Mouse (Mus musculus) common myeloid progenitor, adult 5-6 weeks (primary cell): ENCODE results near the gene Ugt1a2. TPM values are rescaled to one million over a fixed set of nuclear protein-coding genes. Genes with fewer than 3 reads are reported as not detected.
A peak's percentile ranks its signal among the peaks of the same experiment; 100 is the strongest.

Source experiments
- ATAC-seq: replicated peaks from 2 replicates; pipeline ENCODE4 v1.8.0; 2016; ENCODE audit warnings: low read depth, mild to moderate bottlenecking, moderate TSS enrichment, inconsistent platforms; ENCODE audit not compliant: poor library complexity, severe bottlenecking
- total RNA-seq: library from RNA; stranded (forward); fragments of 200-1000, 187-1606 nt; gene quantifications from 2 replicates; pipeline ENCODE4 v1.2.3, GENCODE M21; 2017

Gene Ugt1a2
- total RNA-seq, 1 experiment from 2014 or later = not detected

GRCm38 (mm10) chr1:88255466-88255857 lies 55.1 kb downstream of the Ugt1a2 start:
- no peak for ATAC-seq

- no peak for ATAC-seq
These were observed 55.8 kb downstream of the Ugt1a2 start for GRCm38 (mm10) chr1:88255989-88256754.

GRCm38 (mm10) chr1:88256886-88257663 lies 56.7 kb downstream of the Ugt1a2 start:
- ATAC-seq = no peak

- ATAC-seq = no peak
These were observed 57.3 kb downstream of the Ugt1a2 start for GRCm38 (mm10) chr1:88257681-88258080.

GRCm38 (mm10) chr1:88258361-88258760 lies 58.0 kb downstream of the Ugt1a2 start:
- ATAC-seq = no peak

GRCm38 (mm10) chr1:88258881-88259642 lies 58.7 kb downstream of the Ugt1a2 start:
- ATAC-seq = peak; percentile 15

GRCm38 (mm10) chr1:88259643-88260024 lies 59.2 kb downstream of the Ugt1a2 start:
- no peak for ATAC-seq

GRCm38 (mm10) chr1:88260114-88260513 lies 59.7 kb downstream of the Ugt1a2 start:
- no peak for ATAC-seq

- ATAC-seq = peak; percentile 2; the same call in 1 of the 2 replicates
These were observed 60.4 kb downstream of the Ugt1a2 start for GRCm38 (mm10) chr1:88260604-88261377.

- no peak for ATAC-seq
These were observed 61.3 kb downstream of the Ugt1a2 start for GRCm38 (mm10) chr1:88261706-88262105.

GRCm38 (mm10) chr1:88262255-88262654 lies 61.9 kb downstream of the Ugt1a2 start:
- ATAC-seq = peak; percentile 6

- ATAC-seq = no peak
These were observed 62.6 kb downstream of the Ugt1a2 start for GRCm38 (mm10) chr1:88262961-88263360.

- no peak for ATAC-seq
These were observed 63.4 kb downstream of the Ugt1a2 start for GRCm38 (mm10) chr1:88263778-88264177.

GRCm38 (mm10) chr1:88264237-88264868 lies 64.0 kb downstream of the Ugt1a2 start:
- ATAC-seq = no peak

- ATAC-seq = no peak
These were observed 64.5 kb downstream of the Ugt1a2 start for GRCm38 (mm10) chr1:88264869-88265240.

- ATAC-seq = no peak
These were observed 65.7 kb downstream of the Ugt1a2 start for GRCm38 (mm10) chr1:88266123-88266522.

GRCm38 (mm10) chr1:88267489-88267888 lies 67.1 kb downstream of the Ugt1a2 start:
- ATAC-seq = no peak

GRCm38 (mm10) chr1:88268070-88268469 lies 67.7 kb downstream of the Ugt1a2 start:
- no peak for ATAC-seq
